Mouse (Mus musculus) olfactory bulb, adult 2 months (tissue): Measurements from ENCODE around the gene Eea1.

ENCODE experiments used
- CTCF ChIP-seq: fragments of 200-500 bp; IDR thresholded peaks from 2 replicates; pipeline ENCODE4 v1.5.1; 2012; ENCODE audit warnings: low read depth, mild to moderate bottlenecking, low read length, moderate library complexity; ENCODE audit not compliant: insufficient read depth
- POLR2A ChIP-seq: fragments of 200-500 bp; IDR thresholded peaks from 2 replicates; pipeline ENCODE4 v1.6.1; 2012; ENCODE audit warnings: mild to moderate bottlenecking, low read depth, low read length, moderate library complexity; ENCODE audit not compliant: insufficient read depth

- TF ChIP-seq CTCF: no peak
- TF ChIP-seq POLR2A: peak; percentile 54; the same call in 1 of the 2 replicates
Observed at GRCm38 (mm10) chr10:95940046-95940900, at the start of gene Eea1.
